Mouse (Mus musculus) G1E (cell line): Measurements from ENCODE around the gene Cdk12.

ENCODE experiments used
- CTCF ChIP-seq: IDR thresholded peaks from 2 replicates; pipeline ENCODE4 v1.5.1; 2012; ENCODE audit warnings: low read depth, low read length, inconsistent platforms, mixed read lengths
- GATA1 ChIP-seq: IDR thresholded peaks from 2 replicates; pipeline ENCODE4 v1.6.1; 2012; ENCODE audit warnings: borderline replicate concordance, low read length, inconsistent platforms, mixed read lengths
- POLR2AphosphoS5 ChIP-seq: IDR thresholded peaks from 2 replicates; pipeline ENCODE4 v1.6.1; 2012; ENCODE audit warnings: low read depth, low read length, inconsistent platforms; ENCODE audit not compliant: insufficient replicate concordance
- TAL1 ChIP-seq: conservative IDR thresholded peaks from 2 replicates; pipeline ENCODE4 v1.6.1; 2012; ENCODE audit warnings: low read depth, low read length, inconsistent platforms, mixed read lengths

DNA sequence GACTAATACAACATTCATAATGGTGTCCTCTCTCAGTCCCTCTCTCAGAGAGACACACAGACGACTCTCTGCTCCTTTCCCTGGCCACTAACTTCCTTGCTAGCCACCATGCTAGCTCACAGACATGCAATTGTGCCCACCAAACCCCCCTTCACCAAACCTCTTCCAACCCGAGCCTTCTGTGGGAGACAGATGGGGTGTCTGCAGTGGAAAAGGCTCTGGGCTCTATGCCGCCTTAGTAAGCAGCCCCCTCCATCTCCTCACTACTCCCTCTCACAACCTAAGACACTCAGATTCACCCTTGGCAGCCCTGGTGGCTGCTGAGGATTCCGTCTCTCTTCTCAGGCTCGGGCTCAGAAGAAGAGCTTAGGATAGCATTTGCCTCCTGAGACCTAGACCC, 84.7 kb downstream of the Cdk12 start:
- TF ChIP-seq CTCF (no peak), GATA1 (no peak), POLR2AphosphoS5 (no peak), TAL1 (no peak)
